Mouse (Mus musculus): ENCODE data around the gene Sfrp4. TPM values are rescaled to one million over a fixed set of nuclear protein-coding genes. Genes with fewer than 3 reads are reported as not detected.

Sfrp4 gene
- polyA plus RNA-seq, 1 experiment from 2014 or later: 4.4 TPM

GRCm38 (mm10) chr13:19608120-19608519, 14.8 kb upstream of the Sfrp4 start:
- Histone ChIP-seq H3K4me2 (ENCODE audit: low read length) (no peak overlapping the region), H3K4me3 (ENCODE audit: low read length) (no peak overlapping the region), H3K9me3 (ENCODE audit: control insufficient read depth, low read length) (no peaks in the 10 kb centered on the region), H3K4me1 (ENCODE audit: control insufficient read depth, insufficient read depth, low read depth, low read length) (no peaks in the 10 kb centered on the region), H3K27me3 (replicated peaks; ENCODE audit: control insufficient read depth, insufficient read depth, low read length) (no peaks in the 10 kb centered on the region), H3K36me3 (ENCODE audit: control insufficient read depth, insufficient read depth, low read length) (no peaks in the 10 kb centered on the region), H3K27ac (ENCODE audit: low read depth, low read length) (no peak overlapping the region), H3K9ac (ENCODE audit: low read depth, low read length) (no peak overlapping the region)
- no peak for ATAC-seq

GRCm38 (mm10) chr13:19612348-19612747, 10.6 kb upstream of the Sfrp4 start:
- H3K9me3 ChIP-seq (ENCODE audit: control insufficient read depth, low read length): no peaks in the 10 kb centered on the region
- H3K27ac ChIP-seq (ENCODE audit: low read depth, low read length): no peak overlapping the region
- no peaks in the 10 kb centered on the region; the same call in 1 of the 2 replicates for H3K4me1 ChIP-seq (ENCODE audit: control insufficient read depth, insufficient read depth, low read depth, low read length)
- no peak for ATAC-seq
- WGBS: 20% methylated on average over 1 of the region's 1 CpGs
- H3K27me3 ChIP-seq (replicated peaks; ENCODE audit: control insufficient read depth, insufficient read depth, low read length): no peaks in the 10 kb centered on the region
- no peaks in the 10 kb centered on the region for H3K36me3 ChIP-seq (ENCODE audit: control insufficient read depth, insufficient read depth, low read length)
- no peak overlapping the region for H3K4me3 ChIP-seq (ENCODE audit: low read length)
- no peak overlapping the region for H3K9ac ChIP-seq (ENCODE audit: low read depth, low read length)
- H3K4me2 ChIP-seq (ENCODE audit: low read length): no peak overlapping the region

GRCm38 (mm10) chr13:19612963-19613362, 9.9 kb upstream of the Sfrp4 start:
- Histone ChIP-seq H3K27ac (ENCODE audit: low read depth, low read length) (no peak overlapping the region), H3K4me2 (ENCODE audit: low read length) (no peak overlapping the region)

GRCm38 (mm10) chr13:19613426-19613825, 9.5 kb upstream of the Sfrp4 start:
- H3K27me3 ChIP-seq (replicated peaks; ENCODE audit: control insufficient read depth, insufficient read depth, low read length): no peaks in the 10 kb centered on the region
- ATAC-seq: no peak
- 83% methylated on average over 1 of the region's 1 CpGs for WGBS
- peaks cover 5% of the 10 kb centered on the region for H3K4me1 ChIP-seq (ENCODE audit: control insufficient read depth, insufficient read depth, low read depth, low read length)
- no peaks in the 10 kb centered on the region for H3K36me3 ChIP-seq (ENCODE audit: control insufficient read depth, insufficient read depth, low read length)
- H3K27ac ChIP-seq (ENCODE audit: low read depth, low read length): no peak overlapping the region
- H3K9me3 ChIP-seq (ENCODE audit: control insufficient read depth, low read length): no peaks in the 10 kb centered on the region
- no peak overlapping the region for H3K4me2 ChIP-seq (ENCODE audit: low read length)
- no peak overlapping the region for H3K9ac ChIP-seq (ENCODE audit: low read depth, low read length)
- no peak overlapping the region for H3K4me3 ChIP-seq (ENCODE audit: low read length)

More at GRCm38 (mm10) chr13:19612963-19613362, 9.9 kb upstream of the Sfrp4 start:
- Histone ChIP-seq H3K9me3 (ENCODE audit: control insufficient read depth, low read length) (no peaks in the 10 kb centered on the region), H3K9ac (ENCODE audit: low read depth, low read length) (no peak overlapping the region), H3K4me1 (ENCODE audit: control insufficient read depth, insufficient read depth, low read depth, low read length) (peaks cover under 1% of the 10 kb centered on the region), H3K27me3 (replicated peaks; ENCODE audit: control insufficient read depth, insufficient read depth, low read length) (no peaks in the 10 kb centered on the region), H3K36me3 (ENCODE audit: control insufficient read depth, insufficient read depth, low read length) (no peaks in the 10 kb centered on the region), H3K4me3 (ENCODE audit: low read length) (no peak overlapping the region)
- no peak for ATAC-seq
- 40% methylated on average over 3 of the region's 3 CpGs for whole genome bisulfite sequencing

- WGBS: 93% methylated on average over 1 of the region's 1 CpGs
These were observed 8.6 kb upstream of the Sfrp4 start for GRCm38 (mm10) chr13:19614311-19614710.

GRCm38 (mm10) chr13:19618081-19618480, 4.8 kb upstream of the Sfrp4 start:
- 91% methylated on average over 4 of the region's 4 CpGs for WGBS

More at GRCm38 (mm10) chr13:19614311-19614710, 8.6 kb upstream of the Sfrp4 start:
- Histone ChIP-seq H3K9me3 (ENCODE audit: control insufficient read depth, low read length) (no peaks in the 10 kb centered on the region), H3K27ac (ENCODE audit: low read depth, low read length) (no peak overlapping the region), H3K4me3 (ENCODE audit: low read length) (no peak overlapping the region), H3K9ac (ENCODE audit: low read depth, low read length) (no peak overlapping the region), H3K36me3 (ENCODE audit: control insufficient read depth, insufficient read depth, low read length) (no peaks in the 10 kb centered on the region), H3K27me3 (replicated peaks; ENCODE audit: control insufficient read depth, insufficient read depth, low read length) (no peaks in the 10 kb centered on the region), H3K4me2 (ENCODE audit: low read length) (no peak overlapping the region), H3K4me1 (ENCODE audit: control insufficient read depth, insufficient read depth, low read depth, low read length) (peaks cover 6% of the 10 kb centered on the region)
- no peak for ATAC-seq

GRCm38 (mm10) chr13:19618841-19619215, 4.1 kb upstream of the Sfrp4 start:
- Histone ChIP-seq H3K4me2 (ENCODE audit: low read length) (peak overlapping the region; percentile 91), H3K36me3 (ENCODE audit: control insufficient read depth, insufficient read depth, low read length) (no peaks in the 10 kb centered on the region), H3K4me1 (ENCODE audit: control insufficient read depth, insufficient read depth, low read depth, low read length) (peaks cover 6% of the 10 kb centered on the region), H3K27ac (ENCODE audit: low read depth, low read length) (peak overlapping the region; percentile 95), H3K9me3 (ENCODE audit: control insufficient read depth, low read length) (no peaks in the 10 kb centered on the region), H3K4me3 (ENCODE audit: low read length) (peak overlapping the region; percentile 94), H3K27me3 (replicated peaks; ENCODE audit: control insufficient read depth, insufficient read depth, low read length) (no peaks in the 10 kb centered on the region), H3K9ac (ENCODE audit: low read depth, low read length) (peak overlapping the region; percentile 99)
- WGBS: under 1% methylated on average over 5 of the region's 5 CpGs
- peak; percentile 55 for ATAC-seq

More at GRCm38 (mm10) chr13:19618081-19618480, 4.8 kb upstream of the Sfrp4 start:
- Histone ChIP-seq H3K36me3 (ENCODE audit: control insufficient read depth, insufficient read depth, low read length) (no peaks in the 10 kb centered on the region), H3K4me1 (ENCODE audit: control insufficient read depth, insufficient read depth, low read depth, low read length) (peaks cover 6% of the 10 kb centered on the region), H3K9me3 (ENCODE audit: control insufficient read depth, low read length) (no peaks in the 10 kb centered on the region), H3K9ac (ENCODE audit: low read depth, low read length) (no peak overlapping the region), H3K27ac (ENCODE audit: low read depth, low read length) (no peak overlapping the region), H3K4me2 (ENCODE audit: low read length) (peak overlapping the region; percentile 91), H3K4me3 (ENCODE audit: low read length) (no peak overlapping the region; the same call in 1 of the 2 replicates), H3K27me3 (replicated peaks; ENCODE audit: control insufficient read depth, insufficient read depth, low read length) (no peaks in the 10 kb centered on the region)
- ATAC-seq: no peak

GRCm38 (mm10) chr13:19619216-19619927, 3.5 kb upstream of the Sfrp4 start, which contains the start of gene Epdr1:
TSS of gene Epdr1 (minus strand) at chr13:19619927.
- H3K36me3 ChIP-seq (ENCODE audit: control insufficient read depth, insufficient read depth, low read length): no peaks in the 10 kb centered on the region
- H3K4me1 ChIP-seq (ENCODE audit: control insufficient read depth, insufficient read depth, low read depth, low read length): peaks cover 6% of the 10 kb centered on the region
- peak within 1 kb of the TSS; percentile 91 for H3K4me2 ChIP-seq (ENCODE audit: low read length)
- H3K27ac ChIP-seq (ENCODE audit: low read depth, low read length): peak within 1 kb of the TSS; percentile 95
- peak; percentile 89 for ATAC-seq
- no peaks in the 10 kb centered on the region for H3K27me3 ChIP-seq (replicated peaks; ENCODE audit: control insufficient read depth, insufficient read depth, low read length)
- peak within 1 kb of the TSS; percentile 94 for H3K4me3 ChIP-seq (ENCODE audit: low read length)
- H3K9me3 ChIP-seq (ENCODE audit: control insufficient read depth, low read length): no peaks in the 10 kb centered on the region
- under 1% methylated on average over 43 of the region's 46 CpGs for WGBS
- H3K9ac ChIP-seq (ENCODE audit: low read depth, low read length): peak within 1 kb of the TSS; percentile 99

- H3K4me2 ChIP-seq (ENCODE audit: low read length): peak overlapping the region; percentile 95
- H3K27me3 ChIP-seq (replicated peaks; ENCODE audit: control insufficient read depth, insufficient read depth, low read length): no peaks in the 10 kb centered on the region
- peak; percentile 41 for ATAC-seq
- H3K9ac ChIP-seq (ENCODE audit: low read depth, low read length): peak overlapping the region; percentile 73
- peak overlapping the region; percentile 60 for H3K4me3 ChIP-seq (ENCODE audit: low read length)
- H3K4me1 ChIP-seq (ENCODE audit: control insufficient read depth, insufficient read depth, low read depth, low read length): peaks cover 1% of the 10 kb centered on the region
- no peaks in the 10 kb centered on the region for H3K9me3 ChIP-seq (ENCODE audit: control insufficient read depth, low read length)
- no peak overlapping the region for H3K27ac ChIP-seq (ENCODE audit: low read depth, low read length)
- 14% methylated on average over 30 of the region's 30 CpGs for WGBS
- H3K36me3 ChIP-seq (ENCODE audit: control insufficient read depth, insufficient read depth, low read length): no peaks in the 10 kb centered on the region
These were observed 463 bp downstream of the Sfrp4 start for GRCm38 (mm10) chr13:19623228-19623905.
